In the genomic region with DNA sequence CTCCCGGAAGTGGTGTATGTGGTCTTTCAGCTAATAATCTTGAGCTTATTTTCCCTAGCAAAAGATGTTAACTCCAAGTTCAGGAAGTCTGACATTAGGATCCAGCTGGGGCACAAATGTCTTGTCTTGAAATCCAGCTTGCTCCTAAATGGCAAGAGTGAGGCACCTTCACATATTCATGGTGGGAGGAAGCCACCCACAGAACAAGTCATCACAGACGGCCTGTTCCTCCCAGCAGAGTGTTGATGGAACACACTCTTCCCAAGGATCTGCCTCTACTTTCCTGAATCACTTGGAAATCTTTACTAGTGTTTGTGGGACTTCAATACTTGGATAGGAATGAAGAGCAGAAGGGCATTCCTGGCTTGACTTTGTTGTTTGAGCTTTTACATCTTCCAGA, we compare ENCODE assay signal across 19 mouse cellular contexts. TPM values are rescaled to one million over a fixed set of nuclear protein-coding genes. Genes with fewer than 3 reads are reported as not detected.
"Had no signal": no experiment of that assay in that cellular context is flagged by ENCODE, and none has a peak within 500 bp of the region (broad histone marks: within the 10 kb centered on the region; RNA-seq: fewer than 3 reads in every experiment).

No protein-coding gene starts in this region.

- H3K4me1 ChIP-seq: kidney, embryonic 15.5 days; limb, embryonic 10.5 days; liver, embryonic 15.5 days; neural tube, embryonic 12.5 days; stomach, embryonic 15.5 days had no signal

- H3K27me3 ChIP-seq: kidney, embryonic 15.5 days; liver, embryonic 15.5 days; neural tube, embryonic 12.5 days; stomach, embryonic 15.5 days had no signal

- DNase-seq: kidney, adult 2 months; kidney, postnatal 14 days; lung, adult 2 months; lung, postnatal 36 days; midbrain, embryonic 14.5 days; thymus, adult 2 months; thymus, postnatal 25 days had no signal

- H3K27ac ChIP-seq: kidney, embryonic 15.5 days; limb, embryonic 10.5 days; liver, embryonic 15.5 days; neural tube, embryonic 12.5 days; stomach, embryonic 15.5 days had no signal

- H3K36me3 ChIP-seq: kidney, embryonic 15.5 days; limb, embryonic 10.5 days; liver, embryonic 15.5 days; neural tube, embryonic 12.5 days; stomach, embryonic 15.5 days had no signal

- H3K4me3 ChIP-seq: kidney, embryonic 15.5 days; limb, embryonic 10.5 days; liver, embryonic 15.5 days; neural tube, embryonic 12.5 days; stomach, embryonic 15.5 days had no signal

- H3K9me3 ChIP-seq: kidney, embryonic 15.5 days; limb, embryonic 10.5 days; liver, embryonic 15.5 days; neural tube, embryonic 12.5 days; stomach, embryonic 15.5 days had no signal

RNA-seq across cellular contexts. Expression of a gene that starts 28.5 kb away (rescaled TPM):
- total RNA-seq: megakaryocyte progenitor cell, adult 5-6 weeks; monocyte, adult 5-6 weeks; neutrophil, adult 5-6 weeks had no signal
- polyA plus RNA-seq: intestine, embryonic 16.5 days; kidney, adult 2 months; liver, embryonic 11.5 days; liver, embryonic 15.5 days; midbrain, embryonic 14.5 days; neural tube, embryonic 12.5 days; spleen, adult 2 months; testis, adult 2 months had no signal
